Mouse (Mus musculus): Measurements from ENCODE around the gene Baiap2. TPM values are rescaled to one million over a fixed set of nuclear protein-coding genes. Genes with fewer than 3 reads are reported as not detected.

Baiap2 gene
- polyA plus RNA-seq, 1 experiment = 0.18 TPM

GRCm38 (mm10) chr11:119907006-119907650 lies 35.4 kb upstream of the Baiap2 start:
- H3K36me3 ChIP-seq (ENCODE audit: control insufficient read depth) = no peaks in the 10 kb centered on the region
- peaks cover 7% of the 10 kb centered on the region for H3K27me3 ChIP-seq (ENCODE audit: control insufficient read depth)
- no peak overlapping the region for H3K4me3 ChIP-seq (replicated peaks)
- peaks cover 3% of the 10 kb centered on the region for H3K4me1 ChIP-seq (ENCODE audit: control insufficient read depth)
- H3K9me3 ChIP-seq (ENCODE audit: control insufficient read depth, low read length) = no peaks in the 10 kb centered on the region
- TF ChIP-seq TAL1 (IDR thresholded peaks at IDR 0.05; ENCODE audit: low read length) (no peak), GATA1 (IDR thresholded peaks at IDR 0.05; ENCODE audit: low read length) (no peak)

- Histone ChIP-seq H3K36me3 (ENCODE audit: control insufficient read depth) (no peaks in the 10 kb centered on the region), H3K4me3 (replicated peaks) (no peak overlapping the region), H3K27me3 (ENCODE audit: control insufficient read depth) (peaks cover 7% of the 10 kb centered on the region)
Observed at GRCm38 (mm10) chr11:119907711-119908110, 34.9 kb upstream of the Baiap2 start.

GRCm38 (mm10) chr11:119909436-119909835 lies 33.1 kb upstream of the Baiap2 start:
- TF ChIP-seq TAL1 (IDR thresholded peaks at IDR 0.05; ENCODE audit: low read length) (no peak), GATA1 (IDR thresholded peaks at IDR 0.05; ENCODE audit: low read length) (no peak)
- no peak overlapping the region for H3K4me3 ChIP-seq (replicated peaks)
- H3K4me1 ChIP-seq (ENCODE audit: control insufficient read depth) = peaks cover 20% of the 10 kb centered on the region
- no peaks in the 10 kb centered on the region for H3K9me3 ChIP-seq (ENCODE audit: control insufficient read depth, low read length)
- peaks cover 7% of the 10 kb centered on the region for H3K27me3 ChIP-seq (ENCODE audit: control insufficient read depth)
- no peaks in the 10 kb centered on the region for H3K36me3 ChIP-seq (ENCODE audit: control insufficient read depth)

More at GRCm38 (mm10) chr11:119907711-119908110, 34.9 kb upstream of the Baiap2 start:
- Histone ChIP-seq H3K4me1 (ENCODE audit: control insufficient read depth) (peaks cover 3% of the 10 kb centered on the region), H3K9me3 (ENCODE audit: control insufficient read depth, low read length) (no peaks in the 10 kb centered on the region)
- TF ChIP-seq TAL1 (IDR thresholded peaks at IDR 0.05; ENCODE audit: low read length) (no peak), GATA1 (IDR thresholded peaks at IDR 0.05; ENCODE audit: low read length) (no peak)

- TF ChIP-seq TAL1 (IDR thresholded peaks at IDR 0.05; ENCODE audit: low read length) = no peak
- no peak for TF ChIP-seq GATA1 (IDR thresholded peaks at IDR 0.05; ENCODE audit: low read length)
- H3K4me3 ChIP-seq (replicated peaks) = peak overlapping the region; percentile 91
- peaks cover 38% of the 10 kb centered on the region for H3K4me1 ChIP-seq (ENCODE audit: control insufficient read depth)
- no peaks in the 10 kb centered on the region for H3K9me3 ChIP-seq (ENCODE audit: control insufficient read depth, low read length)
- peaks cover 7% of the 10 kb centered on the region for H3K27me3 ChIP-seq (ENCODE audit: control insufficient read depth)
- H3K36me3 ChIP-seq (ENCODE audit: control insufficient read depth) = peaks cover 25% of the 10 kb centered on the region
Observed at GRCm38 (mm10) chr11:119912845-119913244, 29.7 kb upstream of the Baiap2 start.

GRCm38 (mm10) chr11:119913291-119913934 lies 29.1 kb upstream of the Baiap2 start, which contains the start of gene Chmp6:
TSS of gene Chmp6 (plus strand) at chr11:119913441.
- Histone ChIP-seq H3K4me1 (ENCODE audit: control insufficient read depth) (peaks cover 38% of the 10 kb centered on the region), H3K36me3 (ENCODE audit: control insufficient read depth) (peaks cover 30% of the 10 kb centered on the region), H3K4me3 (replicated peaks) (peak within 1 kb of the TSS; percentile 91), H3K27me3 (ENCODE audit: control insufficient read depth) (peaks cover 4% of the 10 kb centered on the region), H3K9me3 (ENCODE audit: control insufficient read depth, low read length) (no peaks in the 10 kb centered on the region)
- TF ChIP-seq TAL1 (IDR thresholded peaks at IDR 0.05; ENCODE audit: low read length) (no peak), GATA1 (IDR thresholded peaks at IDR 0.05; ENCODE audit: low read length) (no peak)

- peaks cover 1% of the 10 kb centered on the region; the same call in 1 of the 2 replicates for H3K27me3 ChIP-seq (ENCODE audit: control insufficient read depth)
- H3K4me1 ChIP-seq (ENCODE audit: control insufficient read depth) = peaks cover 38% of the 10 kb centered on the region
- H3K4me3 ChIP-seq (replicated peaks) = peak overlapping the region; percentile 91
- no peak for TF ChIP-seq TAL1 (IDR thresholded peaks at IDR 0.05; ENCODE audit: low read length)
- peak; percentile 24; the same call in 1 of the 2 replicates for TF ChIP-seq GATA1 (IDR thresholded peaks at IDR 0.05; ENCODE audit: low read length)
- no peaks in the 10 kb centered on the region for H3K9me3 ChIP-seq (ENCODE audit: control insufficient read depth, low read length)
- peaks cover 36% of the 10 kb centered on the region for H3K36me3 ChIP-seq (ENCODE audit: control insufficient read depth)
Observed at GRCm38 (mm10) chr11:119913935-119914314, 28.6 kb upstream of the Baiap2 start.

- Histone ChIP-seq H3K4me1 (ENCODE audit: control insufficient read depth) (peaks cover 38% of the 10 kb centered on the region), H3K27me3 (ENCODE audit: control insufficient read depth) (no peaks in the 10 kb centered on the region), H3K4me3 (replicated peaks) (peak overlapping the region; percentile 91), H3K36me3 (ENCODE audit: control insufficient read depth) (peaks cover 40% of the 10 kb centered on the region), H3K9me3 (ENCODE audit: control insufficient read depth, low read length) (no peaks in the 10 kb centered on the region)
- TF ChIP-seq TAL1 (IDR thresholded peaks at IDR 0.05; ENCODE audit: low read length) (no peak), GATA1 (IDR thresholded peaks at IDR 0.05; ENCODE audit: low read length) (no peak)
Observed at GRCm38 (mm10) chr11:119914381-119914780, 28.2 kb upstream of the Baiap2 start.

GRCm38 (mm10) chr11:119915666-119916065 lies 26.9 kb upstream of the Baiap2 start:
- no peaks in the 10 kb centered on the region for H3K27me3 ChIP-seq (ENCODE audit: control insufficient read depth)
- no peaks in the 10 kb centered on the region for H3K9me3 ChIP-seq (ENCODE audit: control insufficient read depth, low read length)
- TF ChIP-seq GATA1 (IDR thresholded peaks at IDR 0.05; ENCODE audit: low read length) (no peak), TAL1 (IDR thresholded peaks at IDR 0.05; ENCODE audit: low read length) (no peak)
- H3K4me3 ChIP-seq (replicated peaks) = no peak overlapping the region
- peaks cover 49% of the 10 kb centered on the region for H3K36me3 ChIP-seq (ENCODE audit: control insufficient read depth)
- peaks cover 34% of the 10 kb centered on the region for H3K4me1 ChIP-seq (ENCODE audit: control insufficient read depth)

- no peak overlapping the region for H3K4me3 ChIP-seq (replicated peaks)
Observed at GRCm38 (mm10) chr11:119916102-119916790, 26.3 kb upstream of the Baiap2 start.

More at GRCm38 (mm10) chr11:119916102-119916790, 26.3 kb upstream of the Baiap2 start:
- Histone ChIP-seq H3K9me3 (ENCODE audit: control insufficient read depth, low read length) (no peaks in the 10 kb centered on the region), H3K36me3 (ENCODE audit: control insufficient read depth) (peaks cover 49% of the 10 kb centered on the region), H3K27me3 (ENCODE audit: control insufficient read depth) (no peaks in the 10 kb centered on the region), H3K4me1 (ENCODE audit: control insufficient read depth) (peaks cover 34% of the 10 kb centered on the region)
- TF ChIP-seq TAL1 (IDR thresholded peaks at IDR 0.05; ENCODE audit: low read length) (no peak), GATA1 (IDR thresholded peaks at IDR 0.05; ENCODE audit: low read length) (no peak)
